Mouse (Mus musculus): ENCODE results near the gene Helz. TPM values are rescaled to one million over a fixed set of nuclear protein-coding genes. Genes with fewer than 3 reads are reported as not detected.

The Helz gene
- total and polyA plus RNA-seq, 2 experiments from 2014 or later = 8.1 to 13.6 TPM

DNA sequence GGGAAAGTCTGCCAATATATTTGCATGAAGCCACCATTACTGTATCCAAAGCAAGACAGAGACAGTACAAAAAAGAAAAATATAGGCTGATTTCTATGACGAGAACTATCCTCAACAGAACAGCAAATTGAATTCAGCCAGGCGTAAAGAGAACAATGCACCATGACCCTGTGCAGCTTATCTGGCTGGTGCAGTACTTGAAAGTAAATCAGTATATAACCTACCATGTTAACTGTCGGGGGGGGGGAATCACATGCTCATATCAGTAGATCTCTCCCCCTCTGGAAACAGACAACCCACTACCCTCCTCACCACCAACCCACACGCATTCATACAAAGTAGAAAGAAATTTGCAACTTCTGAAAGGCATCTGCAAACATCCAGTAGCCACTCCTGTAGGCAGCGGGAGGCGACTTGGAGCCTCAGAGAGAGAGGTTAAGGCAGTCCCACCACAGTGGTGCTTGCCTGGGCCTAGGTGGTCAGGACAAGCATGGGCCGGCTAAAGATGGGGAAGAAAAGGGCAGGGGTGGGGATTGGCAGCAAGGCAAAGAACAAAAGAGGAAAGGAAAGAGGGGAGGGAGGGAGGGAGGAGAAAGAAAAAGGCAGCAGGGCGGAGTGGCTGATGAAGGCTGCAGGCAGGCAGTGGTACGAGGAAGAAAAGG, 135.1 kb downstream of the Helz start:
- Histone ChIP-seq H3K4me2 (ENCODE audit: low read depth) (no peak overlapping the region), H3K4me3 (ENCODE audit: low read depth, low read length) (no peak overlapping the region), H3K4me1 (ENCODE audit: insufficient read depth) (no peaks in the 10 kb centered on the region; the same call in 1 of the 2 replicates), H3K27me3 (ENCODE audit: insufficient read depth, low read length) (no peaks in the 10 kb centered on the region), H3K9me3 (ENCODE audit: low read length) (no peaks in the 10 kb centered on the region), H3K27ac (ENCODE audit: low read depth, low read length) (peak overlapping the region; percentile 51; the same call in 1 of the 2 replicates), H3K9ac (no peak overlapping the region), H3K36me3 (ENCODE audit: insufficient read depth) (peaks cover 13% of the 10 kb centered on the region)
- TF ChIP-seq CTCF (IDR thresholded peaks at IDR 0.05; ENCODE audit: low read depth) = no peak
- peak; percentile 16 for DNase-seq
- peak; percentile 42; the same call in 1 of the 2 replicates for ATAC-seq
- 34% methylated on average over 9 of the region's 9 CpGs for WGBS

DNA sequence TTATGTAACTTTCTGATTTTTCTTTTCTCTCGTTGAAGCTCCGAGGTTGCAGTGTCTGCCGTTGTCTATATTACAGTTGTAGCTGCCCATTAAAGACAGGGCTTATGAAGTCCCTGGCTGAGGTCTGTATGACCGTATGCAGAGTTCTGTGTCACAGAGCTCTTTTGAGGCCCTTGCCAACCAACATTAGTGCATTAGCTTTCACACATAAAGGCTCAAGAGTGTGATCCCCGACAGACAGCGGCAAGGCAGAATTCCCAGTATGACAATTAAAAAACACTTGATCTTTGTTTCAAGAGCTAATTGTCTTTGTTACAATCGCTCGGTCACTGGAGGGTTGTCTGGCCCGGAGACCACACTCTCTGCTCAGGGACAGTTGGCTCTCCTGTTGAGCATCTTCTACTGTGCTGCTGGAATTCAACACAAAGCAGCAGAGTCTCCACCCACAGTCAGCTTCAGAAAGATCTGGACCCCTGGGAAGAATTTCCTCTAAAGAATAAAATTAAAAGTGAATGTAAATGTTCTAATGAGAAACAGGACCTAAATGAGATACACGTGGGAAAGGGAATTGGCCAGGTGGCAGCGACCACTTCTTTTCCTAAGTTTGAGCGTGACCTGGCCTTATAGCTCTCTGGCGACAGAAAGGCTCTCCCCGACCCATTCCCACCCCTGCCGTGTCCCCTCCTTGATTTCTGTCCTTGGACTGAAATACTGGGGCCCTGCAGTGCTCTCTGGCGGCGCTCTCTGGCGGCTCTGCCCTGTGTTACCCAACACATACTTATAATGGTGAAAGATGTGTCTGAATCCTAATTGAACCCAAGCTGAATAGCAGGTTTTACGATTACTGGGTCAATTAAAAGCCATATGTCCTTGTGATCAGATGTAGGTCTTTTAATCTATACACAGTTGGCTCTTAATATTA, 136.1 kb downstream of the Helz start:
- TF ChIP-seq CTCF (IDR thresholded peaks at IDR 0.05; ENCODE audit: low read depth) = peak; percentile 49
- Histone ChIP-seq H3K27me3 (ENCODE audit: insufficient read depth, low read length) (no peaks in the 10 kb centered on the region), H3K4me2 (ENCODE audit: low read depth) (no peak overlapping the region), H3K9ac (no peak overlapping the region), H3K4me3 (ENCODE audit: low read depth, low read length) (no peak overlapping the region), H3K27ac (ENCODE audit: low read depth, low read length) (no peak overlapping the region), H3K36me3 (ENCODE audit: insufficient read depth) (peaks cover 13% of the 10 kb centered on the region), H3K9me3 (ENCODE audit: low read length) (no peaks in the 10 kb centered on the region), H3K4me1 (ENCODE audit: insufficient read depth) (no peaks in the 10 kb centered on the region; the same call in 1 of the 2 replicates)
- DNase-seq (peak; percentile 29), ATAC-seq (peak; percentile 65)
- 30% methylated on average over 19 of the region's 19 CpGs for WGBS

- Histone ChIP-seq H3K9me3 (ENCODE audit: low read length) (no peaks in the 10 kb centered on the region), H3K4me2 (ENCODE audit: low read depth) (no peak overlapping the region), H3K9ac (no peak overlapping the region), H3K4me1 (ENCODE audit: insufficient read depth) (no peaks in the 10 kb centered on the region; the same call in 1 of the 2 replicates), H3K36me3 (ENCODE audit: insufficient read depth) (peaks cover 13% of the 10 kb centered on the region), H3K27ac (ENCODE audit: low read depth, low read length) (no peak overlapping the region), H3K27me3 (ENCODE audit: insufficient read depth, low read length) (no peaks in the 10 kb centered on the region), H3K4me3 (ENCODE audit: low read depth, low read length) (no peak overlapping the region)
- DNase-seq (no peak), ATAC-seq (no peak)
- TF ChIP-seq CTCF (IDR thresholded peaks at IDR 0.05; ENCODE audit: low read depth) = no peak
- WGBS = 88% methylated on average over 20 of the region's 20 CpGs
Observed at GRCm38 (mm10) chr11:107686290-107686689, 138.6 kb downstream of the Helz start.

GRCm38 (mm10) chr11:107688480-107688879, 140.8 kb downstream of the Helz start:
- WGBS = 96% methylated on average over 10 of the region's 10 CpGs
- DNase-seq (no peak), ATAC-seq (no peak)
- peaks cover 13% of the 10 kb centered on the region for H3K36me3 ChIP-seq (ENCODE audit: insufficient read depth)
- no peaks in the 10 kb centered on the region for H3K27me3 ChIP-seq (ENCODE audit: insufficient read depth, low read length)
- no peaks in the 10 kb centered on the region for H3K9me3 ChIP-seq (ENCODE audit: low read length)
- H3K4me2 ChIP-seq (ENCODE audit: low read depth) = no peak overlapping the region
- H3K4me1 ChIP-seq (ENCODE audit: insufficient read depth) = no peaks in the 10 kb centered on the region; the same call in 1 of the 2 replicates
- no peak overlapping the region for H3K27ac ChIP-seq (ENCODE audit: low read depth, low read length)
- H3K9ac ChIP-seq = no peak overlapping the region
- TF ChIP-seq CTCF (IDR thresholded peaks at IDR 0.05; ENCODE audit: low read depth) = no peak
- no peak overlapping the region for H3K4me3 ChIP-seq (ENCODE audit: low read depth, low read length)

- Histone ChIP-seq H3K9me3 (ENCODE audit: low read length) (no peaks in the 10 kb centered on the region), H3K27ac (ENCODE audit: low read depth, low read length) (no peak overlapping the region), H3K4me1 (ENCODE audit: insufficient read depth) (no peaks in the 10 kb centered on the region), H3K36me3 (ENCODE audit: insufficient read depth) (peaks cover 2% of the 10 kb centered on the region), H3K4me3 (ENCODE audit: low read depth, low read length) (no peak overlapping the region), H3K4me2 (ENCODE audit: low read depth) (no peak overlapping the region), H3K27me3 (ENCODE audit: insufficient read depth, low read length) (no peaks in the 10 kb centered on the region), H3K9ac (no peak overlapping the region)
- ATAC-seq (no peak), DNase-seq (no peak)
- 31% methylated on average over 8 of the region's 8 CpGs for WGBS
- no peak for TF ChIP-seq CTCF (IDR thresholded peaks at IDR 0.05; ENCODE audit: low read depth)
Observed at GRCm38 (mm10) chr11:107691569-107691968, 143.8 kb downstream of the Helz start.

- Histone ChIP-seq H3K36me3 (ENCODE audit: insufficient read depth) (no peaks in the 10 kb centered on the region), H3K4me2 (ENCODE audit: low read depth) (no peak overlapping the region), H3K9ac (no peak overlapping the region), H3K9me3 (ENCODE audit: low read length) (no peaks in the 10 kb centered on the region), H3K27me3 (ENCODE audit: insufficient read depth, low read length) (no peaks in the 10 kb centered on the region), H3K4me1 (ENCODE audit: insufficient read depth) (no peaks in the 10 kb centered on the region), H3K27ac (ENCODE audit: low read depth, low read length) (no peak overlapping the region), H3K4me3 (ENCODE audit: low read depth, low read length) (no peak overlapping the region)
- no peak for DNase-seq
- no peak for ATAC-seq
- 84% methylated on average over 6 of the region's 6 CpGs for WGBS
- TF ChIP-seq CTCF (IDR thresholded peaks at IDR 0.05; ENCODE audit: low read depth) = no peak
Observed at GRCm38 (mm10) chr11:107693338-107693737, 145.6 kb downstream of the Helz start.

DNA sequence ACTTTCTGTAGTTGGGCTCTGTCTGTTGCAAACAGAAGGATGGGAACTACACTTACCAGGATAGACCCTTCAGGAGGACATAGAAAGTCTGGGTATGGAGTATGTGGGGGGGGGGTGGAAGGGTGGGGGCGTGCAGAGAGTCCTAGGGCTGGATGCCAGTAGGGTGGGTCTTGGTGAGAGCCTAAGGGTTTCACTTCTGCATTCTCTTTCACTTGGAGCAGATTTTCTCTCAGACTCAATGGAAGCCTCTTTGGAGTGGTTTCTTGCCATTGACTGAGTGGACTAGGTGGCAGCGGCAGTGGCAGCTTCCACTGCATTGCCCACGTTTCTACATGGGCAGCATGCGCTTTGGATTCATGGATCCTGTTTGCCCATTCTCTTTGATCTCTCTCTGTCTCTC, 152.2 kb downstream of the Helz start:
- Histone ChIP-seq H3K9ac (no peak overlapping the region), H3K27me3 (ENCODE audit: insufficient read depth, low read length) (no peaks in the 10 kb centered on the region), H3K36me3 (ENCODE audit: insufficient read depth) (no peaks in the 10 kb centered on the region), H3K4me2 (ENCODE audit: low read depth) (no peak overlapping the region), H3K4me3 (ENCODE audit: low read depth, low read length) (no peak overlapping the region), H3K9me3 (ENCODE audit: low read length) (no peaks in the 10 kb centered on the region), H3K4me1 (ENCODE audit: insufficient read depth) (no peaks in the 10 kb centered on the region), H3K27ac (ENCODE audit: low read depth, low read length) (no peak overlapping the region)
- no peak for DNase-seq
- 95% methylated on average over 4 of the region's 4 CpGs for WGBS
- ATAC-seq = no peak
- TF ChIP-seq CTCF (IDR thresholded peaks at IDR 0.05; ENCODE audit: low read depth) = no peak
